Mouse (Mus musculus) heart, postnatal 10 days (tissue): ENCODE measurements around the gene Sorbs2. TPM values are rescaled to one million over a fixed set of nuclear protein-coding genes. Genes with fewer than 3 reads are reported as not detected.
A peak's percentile ranks its signal among the peaks of the same experiment; 100 is the strongest.

Experiments
- DNase-seq, 2 experiments: peaks; one replicate each; pipeline ENCODE4 v3.0.0; 2021
- intact Hi-C: fragments of 180-260 bp; cut with DNase I; formaldehyde crosslinking; loops from one replicate; pipeline ENCODE4 v1.15.1; 2025
- total RNA-seq, 2 experiments: library from RNA; stranded (reverse); gene quantifications; 2 replicates each; pipeline ENCODE4 v1.2.3; 2021

The Sorbs2 gene
- total RNA-seq, 2 experiments from 2014 or later: 665 to 789 TPM

DNA sequence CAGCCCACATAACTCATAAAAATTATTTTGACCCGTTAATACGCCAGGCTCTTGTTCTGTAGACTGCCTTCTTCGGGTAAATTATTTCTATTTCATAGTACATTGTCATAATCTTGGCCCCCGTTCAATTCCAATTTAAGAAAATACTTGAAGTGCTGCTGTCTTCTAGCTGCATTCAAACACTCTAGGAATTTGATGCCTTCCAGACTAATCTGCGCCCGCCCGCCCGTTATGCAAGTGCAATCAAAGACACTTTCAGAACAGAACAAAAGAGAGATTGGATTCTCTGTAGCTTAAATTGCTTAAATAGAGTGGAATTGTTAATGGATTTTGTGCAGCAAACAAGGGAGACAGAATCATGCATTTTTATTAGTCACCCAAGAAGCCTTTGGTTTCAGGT is 226.5 kb downstream of the Sorbs2 start:
- intact Hi-C loops: no loop called here
- no peak for DNase-seq

- peak; percentile 60 to 69 for DNase-seq
- intact Hi-C loops: no loop called here
Measured at GRCm38 (mm10) chr8:45737266-45737665, 229.7 kb downstream of the Sorbs2 start.

GRCm38 (mm10) chr8:45743326-45743725 is 235.7 kb downstream of the Sorbs2 start:
- intact Hi-C loops: no loop called here
- DNase-seq: no peak

DNA sequence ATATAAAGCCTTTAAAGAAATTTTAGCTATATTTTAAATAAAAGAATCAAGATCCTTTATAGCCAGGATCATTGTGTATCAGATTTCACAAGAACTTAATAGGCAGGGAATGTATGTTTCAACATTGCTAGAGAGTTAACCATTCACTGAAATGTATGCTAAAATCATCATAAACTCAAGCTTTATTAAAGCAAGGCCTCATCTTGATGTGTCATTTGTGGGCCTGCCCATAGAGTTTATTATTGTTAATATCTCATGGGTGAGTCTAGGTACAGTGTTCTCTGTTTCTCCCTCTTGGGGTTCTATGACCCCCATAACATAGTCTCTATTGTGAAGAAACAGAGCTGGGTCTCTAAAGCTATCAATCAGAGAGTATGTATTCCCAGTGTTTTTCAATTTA is 236.2 kb downstream of the Sorbs2 start:
- no peak for DNase-seq
- intact Hi-C loops: no loop called here

- intact Hi-C loops: no loop called here
Measured at GRCm38 (mm10) chr8:45751512-45752502, 244.2 kb downstream of the Sorbs2 start.

DNA sequence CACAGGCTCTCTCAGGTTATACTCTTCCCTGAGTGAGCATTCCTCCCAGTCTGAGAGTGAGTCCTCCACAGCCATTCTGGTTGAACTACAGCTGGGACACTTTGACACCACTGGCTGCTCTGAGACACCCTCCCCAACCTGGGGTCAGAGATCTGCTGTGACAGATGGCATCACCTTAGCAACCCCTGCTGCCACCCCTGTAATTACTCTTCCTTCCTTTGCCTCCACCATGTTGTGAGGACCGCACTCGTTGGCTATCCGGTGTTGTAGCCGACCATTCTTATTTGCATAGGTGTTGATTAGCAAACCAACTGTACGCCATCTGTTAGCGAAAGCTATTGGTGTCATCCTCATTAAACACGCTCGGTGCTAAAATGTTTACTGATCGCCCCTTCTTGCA is 247.9 kb downstream of the Sorbs2 start:
- no peak for DNase-seq
- intact Hi-C loops: no loop called here

More at GRCm38 (mm10) chr8:45751512-45752502, 244.2 kb downstream of the Sorbs2 start:
- no peak for DNase-seq

DNA sequence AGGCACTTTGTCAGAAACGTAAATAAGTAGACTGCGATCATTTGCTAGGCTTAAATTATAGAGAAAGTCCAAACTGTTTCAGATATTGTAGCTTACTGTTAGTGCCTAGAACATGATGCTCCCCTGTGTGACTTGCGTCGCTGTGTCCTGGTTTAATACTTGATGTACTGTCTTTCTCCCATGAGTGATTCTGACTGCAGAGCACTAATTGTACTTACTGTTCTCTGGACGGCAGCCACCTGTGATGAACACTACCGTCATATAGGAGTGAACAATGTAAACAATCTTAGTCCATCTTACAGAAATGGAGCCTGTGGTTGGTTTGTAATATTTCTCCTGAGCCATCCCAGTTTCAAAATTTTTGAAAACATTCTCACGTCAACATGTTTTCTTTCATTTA is 248.4 kb downstream of the Sorbs2 start:
- intact Hi-C loops: no loop called here
- no peak for DNase-seq

- intact Hi-C loops: loop anchor here (5.0 kb wide), 1 partner anchor 103 kb away; no protein-coding TSS in a partner anchor
- no peak for DNase-seq
Measured at GRCm38 (mm10) chr8:45760622-45761021, 253.0 kb downstream of the Sorbs2 start.

GRCm38 (mm10) chr8:45761053-45761452 is 253.5 kb downstream of the Sorbs2 start:
- intact Hi-C loops: loop anchor here (5.0 kb wide), 1 partner anchor 104 kb away; no protein-coding TSS in a partner anchor

DNA sequence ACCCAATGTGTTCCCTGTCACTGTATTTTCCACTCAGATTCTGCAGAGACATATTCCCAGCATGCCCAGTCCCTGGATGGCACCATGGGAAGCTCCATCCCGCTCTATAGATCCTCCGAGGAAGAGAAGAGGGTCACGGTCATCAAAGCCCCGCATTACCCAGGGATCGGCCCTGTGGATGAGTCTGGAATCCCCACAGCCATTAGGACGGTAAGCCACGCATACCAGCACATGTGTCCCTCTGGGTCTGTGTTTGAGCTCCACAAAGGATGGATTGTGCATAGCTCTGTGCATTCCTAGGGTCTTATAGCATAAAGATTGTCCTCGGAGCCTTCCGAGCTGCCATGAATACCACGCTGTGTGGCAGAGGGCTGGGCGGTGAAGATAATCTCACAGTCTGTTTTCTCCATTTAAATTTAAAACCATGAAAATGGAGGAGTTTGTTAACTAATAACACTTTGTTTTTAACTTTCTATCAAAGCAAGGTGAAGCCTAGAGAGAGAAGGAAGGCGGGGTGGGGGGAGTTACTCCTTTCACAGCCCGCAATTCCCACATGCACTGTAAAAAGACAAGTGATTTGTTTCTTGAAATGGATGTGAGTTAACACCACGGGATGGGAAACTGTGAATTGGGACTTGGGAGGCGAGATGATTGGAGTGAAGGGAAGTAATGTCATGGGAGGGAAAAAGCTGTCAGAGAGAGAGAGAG is 255.5 kb downstream of the Sorbs2 start:
- intact Hi-C loops: loop anchor here (5.0 kb wide), 1 partner anchor 106 kb away; no protein-coding TSS in a partner anchor
- DNase-seq: no peak

More at GRCm38 (mm10) chr8:45761053-45761452, 253.5 kb downstream of the Sorbs2 start:
- DNase-seq: no peak

DNA sequence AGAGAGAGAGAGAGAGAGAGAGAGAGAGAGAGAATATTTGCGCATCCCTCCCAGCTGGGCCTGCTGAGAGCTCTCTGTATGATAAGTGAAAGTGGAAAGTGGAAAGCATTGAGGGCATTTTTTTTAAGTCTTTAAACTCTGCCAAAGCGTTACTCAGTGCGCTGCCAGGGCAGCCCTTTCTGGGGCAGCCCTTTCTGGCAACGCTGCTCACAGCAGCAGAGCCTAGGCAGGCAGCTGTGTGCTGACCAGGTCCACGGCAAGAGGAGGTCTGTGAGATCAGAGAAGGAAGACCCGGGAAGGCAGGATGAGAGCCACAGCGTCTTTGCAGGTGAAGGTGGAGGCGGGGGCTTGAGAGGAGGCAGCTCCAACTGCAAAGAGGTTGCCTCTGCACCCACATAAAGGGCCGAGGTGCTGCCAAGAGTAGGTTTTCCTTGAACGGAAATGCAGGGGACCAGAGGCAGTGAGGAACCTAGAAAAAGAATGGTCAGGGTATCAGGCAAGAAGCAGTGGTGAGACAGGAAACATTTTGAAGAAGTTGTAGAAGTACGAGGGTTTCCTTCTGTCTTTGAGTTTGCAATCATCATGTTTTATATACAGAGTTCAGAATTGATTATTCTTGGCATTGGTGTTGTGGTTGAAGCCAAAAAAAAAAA is 256.2 kb downstream of the Sorbs2 start:
- peak; percentile 63 to 71 for DNase-seq
- intact Hi-C loops: loop anchor here (5.0 kb wide), 1 partner anchor 107 kb away; no protein-coding TSS in a partner anchor

DNA sequence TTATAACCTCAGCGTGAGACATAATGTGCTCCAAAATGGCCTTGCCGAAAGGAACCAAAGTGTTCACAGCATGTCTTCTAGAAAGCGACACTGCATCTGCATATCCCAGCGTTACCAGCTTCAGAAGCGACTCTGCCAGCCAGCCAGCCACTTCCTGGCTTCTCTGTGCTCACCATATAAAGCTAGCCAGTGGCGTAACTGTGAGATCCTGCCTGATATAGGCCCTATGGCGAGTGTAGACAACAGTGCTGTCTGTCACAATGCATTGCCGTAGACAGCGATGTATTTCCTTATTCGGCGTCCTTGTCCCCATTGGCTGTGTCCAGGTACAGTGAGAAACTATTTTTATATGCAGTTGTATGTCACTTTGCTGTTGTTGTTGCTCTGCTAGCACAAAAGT is 258.6 kb downstream of the Sorbs2 start:
- DNase-seq: peak; percentile 32 to 44

GRCm38 (mm10) chr8:45774841-45775240 is 267.3 kb downstream of the Sorbs2 start:
- no peak for DNase-seq
- intact Hi-C loops: loop anchor here (5.0 kb wide), 1 partner anchor 118 kb away; no protein-coding TSS in a partner anchor

More for the DNA sequence above, 258.6 kb downstream of the Sorbs2 start:
- intact Hi-C loops: no loop called here

GRCm38 (mm10) chr8:45775481-45775880 is 267.9 kb downstream of the Sorbs2 start:
- no peak for DNase-seq
- intact Hi-C loops: loop anchor here (5.0 kb wide), 1 partner anchor 118 kb away; no protein-coding TSS in a partner anchor

DNA sequence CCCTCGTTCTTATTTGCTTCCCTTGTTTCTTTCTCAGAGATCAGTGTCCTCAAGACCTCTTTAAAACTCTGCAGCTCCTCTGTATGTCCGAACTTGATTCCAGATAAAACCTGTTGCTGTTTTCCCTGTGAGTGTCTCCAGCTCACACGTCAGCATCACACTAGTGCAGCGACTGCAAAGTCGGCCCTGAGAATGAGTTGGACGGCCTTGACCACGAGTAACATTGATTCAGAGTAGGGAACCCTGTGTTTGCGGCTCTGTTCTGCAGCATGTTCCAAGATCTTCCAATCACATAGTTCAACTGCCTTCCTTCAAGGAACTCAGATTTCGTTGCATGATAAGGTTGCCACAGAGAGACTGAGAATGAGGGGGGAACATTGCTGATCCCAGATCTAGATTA is 268.8 kb downstream of the Sorbs2 start:
- intact Hi-C loops: loop anchor here (5.0 kb wide), 1 partner anchor 119 kb away; no protein-coding TSS in a partner anchor
- DNase-seq: no peak

GRCm38 (mm10) chr8:45776977-45777376 is 269.4 kb downstream of the Sorbs2 start:
- intact Hi-C loops: loop anchor here (5.0 kb wide), 1 partner anchor 120 kb away; no protein-coding TSS in a partner anchor
- no peak for DNase-seq

DNA sequence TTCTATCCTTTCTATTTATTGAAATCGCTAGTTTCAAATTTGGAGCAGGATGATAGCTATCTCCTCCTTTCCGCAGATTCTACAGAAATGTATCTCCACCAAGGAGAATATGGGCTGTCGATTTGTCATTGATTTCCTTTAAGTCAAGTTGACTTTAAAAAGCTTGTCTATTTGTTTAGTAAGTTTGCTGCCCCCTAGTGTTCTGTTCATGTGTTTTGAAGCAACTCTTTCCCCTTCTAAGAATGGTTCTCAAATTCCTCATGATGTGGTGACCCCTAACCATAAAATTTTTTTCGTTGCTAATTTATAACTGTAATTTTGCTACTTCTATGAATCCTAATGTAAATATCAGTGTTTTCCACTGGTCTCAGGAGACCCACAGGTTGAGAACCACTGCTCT is 273.0 kb downstream of the Sorbs2 start:
- intact Hi-C loops: loop anchor here (10.0 kb wide), 1 partner anchor 426 kb away; no protein-coding TSS in a partner anchor
- DNase-seq: peak in 1 of 2 experiments; percentile 58

- no peak for DNase-seq
- intact Hi-C loops: loop anchor here (10.0 kb wide), 1 partner anchor 434 kb away; no protein-coding TSS in a partner anchor
Measured at GRCm38 (mm10) chr8:45788610-45789009, 281.0 kb downstream of the Sorbs2 start.

GRCm38 (mm10) chr8:45794847-45795246 is 287.3 kb downstream of the Sorbs2 start:
- intact Hi-C loops: no loop called here
- DNase-seq: peak; percentile 31 to 64

GRCm38 (mm10) chr8:45796331-45796740 is 288.7 kb downstream of the Sorbs2 start:
- DNase-seq: peak; percentile 66 to 76
- intact Hi-C loops: loop anchor here (1.0 kb wide), 1 partner anchor 138 kb away; the partner anchor contains the start of gene Ccdc110
